Mouse (Mus musculus) liver, postnatal 0 days (tissue): ENCODE measurements around the gene Six6.

ENCODE experiments used
- CTCF ChIP-seq: sonication (generic); IDR thresholded peaks from 2 replicates; pipeline ENCODE4 v1.5.1; 2016; ENCODE audit warnings: antibody characterized with exemption, low read depth
- EP300 ChIP-seq: IDR thresholded peaks from 2 replicates; pipeline ENCODE4 v1.6.1; 2016; ENCODE audit warnings: antibody characterized with exemption, low read depth, mild to moderate bottlenecking

GRCm38 (mm10) chr12:72970620-72971019 lies 30.9 kb downstream of the Six6 start:
- TF ChIP-seq EP300 (no peak), CTCF (no peak)
